In the genomic region with DNA sequence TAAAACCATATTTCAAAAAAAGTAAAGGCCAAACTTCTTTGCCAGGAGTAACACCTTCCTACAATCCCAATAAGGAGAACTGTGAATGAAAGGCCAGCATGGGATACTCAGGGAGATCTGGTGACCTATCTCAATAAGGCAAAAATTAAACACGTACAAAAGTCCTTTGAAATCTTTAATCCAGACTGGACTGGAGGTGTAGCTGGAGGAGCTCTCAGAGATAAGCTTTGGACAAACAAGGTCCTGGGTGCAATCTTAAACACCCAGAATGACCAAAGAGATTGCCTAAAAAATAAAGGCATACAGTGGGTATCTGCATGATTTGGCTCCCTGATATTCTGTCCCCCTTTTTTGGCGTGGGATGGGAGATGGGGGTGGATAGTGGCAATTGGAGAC, we compare ENCODE assay signal across 9 mouse cellular contexts. TPM values are rescaled to one million over a fixed set of nuclear protein-coding genes. Genes with fewer than 3 reads are reported as not detected.
DNase-seq lines count a peak whose midpoint lies in the region; ATAC-seq and TF ChIP-seq lines count a peak whose summit lies in the region.
"Had no signal": no experiment of that assay in that cellular context is flagged by ENCODE, and none has a peak within 500 bp of the region (broad histone marks: within the 10 kb centered on the region; RNA-seq: fewer than 3 reads in every experiment).

No protein-coding gene starts in this region.

- no peak for DNase-seq in retina, postnatal 1 day
- no peak for DNase-seq in gastrocnemius, postnatal 36 days
- DNase-seq: lung, postnatal 4 days had no signal

- intact Hi-C loops in gastrocnemius, postnatal 36 days (cut with DNase I), result loop anchor here (5.0 kb wide), 1 partner anchor 41 kb away; the partner anchor contains the start of gene Ttpal

- H3K4me2 ChIP-seq in limb, embryonic 12.5 days, result peak overlapping the region; percentile 63

- 81% methylated on average over 2 of the region's 2 CpGs for WGBS in limb, embryonic 12.5 days
- 6% methylated on average over 2 of the region's 2 CpGs for WGBS in small intestine, adult 2 months

- H3K4me3 ChIP-seq in megakaryocyte, embryonic 14.5 days (replicated peaks), result peak overlapping the region; percentile 94
- H3K4me3 ChIP-seq in limb, embryonic 12.5 days (replicated peaks), result peak overlapping the region; percentile 92
- peak overlapping the region; percentile 64; the same call in 1 of the 2 replicates for H3K4me3 ChIP-seq in small intestine, adult 2 months (ENCODE audit: low read depth, low read length)

- H3K9me3 ChIP-seq in megakaryocyte, embryonic 14.5 days, result no peaks in the 10 kb centered on the region
- H3K9me3 ChIP-seq in limb, embryonic 12.5 days, result no peaks in the 10 kb centered on the region

- TF ChIP-seq CTCF in small intestine, adult 2 months (IDR thresholded peaks at IDR 0.05; ENCODE audit: extremely low read depth, insufficient read length, insufficient replicate concordance, low read depth, low read length), result no peak

- peaks cover 28% of the 10 kb centered on the region for H3K36me3 ChIP-seq in megakaryocyte, embryonic 14.5 days (replicated peaks; ENCODE audit: low read length)
- peaks cover 13% of the 10 kb centered on the region; the same call in 1 of the 2 replicates for H3K36me3 ChIP-seq in limb, embryonic 12.5 days
- peaks cover 26% of the 10 kb centered on the region for H3K36me3 ChIP-seq in small intestine, adult 2 months (ENCODE audit: control insufficient read depth, insufficient read depth, low read length)

- TF ChIP-seq POLR2A in small intestine, adult 2 months (IDR thresholded peaks at IDR 0.05; ENCODE audit: low read depth, low read length), result no peak

- no peak for ATAC-seq in megakaryocyte, adult 5-6 weeks (ENCODE audit: poor library complexity, severe bottlenecking)
- peak; percentile 16; the same call in 1 of the 2 replicates for ATAC-seq in erythroid progenitor cell, adult 5-6 weeks (replicated peaks; ENCODE audit: low FRiP score, poor library complexity, severe bottlenecking)
- ATAC-seq in limb, embryonic 12.5 days (ENCODE audit: insufficient number of reproducible peaks, insufficient read depth, low FRiP score, low TSS enrichment, low read depth), result no peak
- no peak for ATAC-seq in activated CD4-positive, CD25-positive, alpha-beta regulatory T cell, adult 4 months

- peaks cover 60% of the 10 kb centered on the region for H3K4me1 ChIP-seq in megakaryocyte, embryonic 14.5 days
- H3K4me1 ChIP-seq in limb, embryonic 12.5 days (replicated peaks), result peaks cover 16% of the 10 kb centered on the region
- H3K4me1 ChIP-seq in small intestine, adult 2 months (ENCODE audit: control insufficient read depth, insufficient read depth, insufficient read length, low read length), result peaks cover 15% of the 10 kb centered on the region; the same call in 1 of the 2 replicates

- H3K27ac ChIP-seq in limb, embryonic 12.5 days, result no peak overlapping the region
- peak overlapping the region; percentile 100 for H3K27ac ChIP-seq in small intestine, adult 2 months (ENCODE audit: insufficient read depth, low read depth, low read length)

- H3K9ac ChIP-seq in limb, embryonic 12.5 days (replicated peaks), result 0 out of 2 replicates have a peak overlapping the region, but pooled peaks have one; percentile 90

- no peaks in the 10 kb centered on the region for H3K27me3 ChIP-seq in megakaryocyte, embryonic 14.5 days (replicated peaks)
- H3K27me3 ChIP-seq in limb, embryonic 12.5 days, result no peaks in the 10 kb centered on the region
- H3K27me3 ChIP-seq in small intestine, adult 2 months (ENCODE audit: control insufficient read depth, insufficient read depth, low read length), result no peaks in the 10 kb centered on the region

RNA-seq across cellular contexts. Expression of gene Serinc3, which starts 1.4 kb away (rescaled TPM):
- polyA plus RNA-seq in megakaryocyte, embryonic 14.5 days (2012; ENCODE audit: insufficient read depth, low replicate concordance), result 8.6 and 31.2 TPM in 2 replicates
- 797 and 809 TPM in 2 replicates for total RNA-seq in megakaryocyte, adult 5-6 weeks (2015)
- total RNA-seq in megakaryocyte, adult 5-6 weeks (2017), result 623 and 641 TPM in 2 replicates
- total RNA-seq in erythroid progenitor cell, adult 5-6 weeks (2015; ENCODE audit: low replicate concordance), result 1,699 and 1,907 TPM in 2 replicates
- 1,512 and 2,069 TPM in 2 replicates for total RNA-seq in erythroid progenitor cell, adult 5-6 weeks (2017; ENCODE audit: low replicate concordance)
- 25.4 and 29.0 TPM in 2 replicates for polyA plus RNA-seq in limb, embryonic 12.5 days (2016; fragmentation: Nextera tagmentation; extraction: Ambion mirVana)
- polyA plus RNA-seq in small intestine, adult 2 months (2012; rRNA removed), result 121 and 262 TPM in 2 replicates
- polyA plus RNA-seq in activated CD4-positive, CD25-positive, alpha-beta regulatory T cell, adult 4 months (2017; shearing (Covaris generic)), result 100 to 1,000 TPM; 149 to 159 TPM
- 100 to 1,000 TPM; 101 to 136 TPM for total RNA-seq in gastrocnemius, postnatal 36 days (2021)

RNA-seq across cellular contexts. Expression of gene Pkig, which starts 14.6 kb away (rescaled TPM):
- polyA plus RNA-seq in megakaryocyte, embryonic 14.5 days (2012; ENCODE audit: insufficient read depth, low replicate concordance), result 348 and 581 TPM in 2 replicates
- 47.7 and 50.9 TPM in 2 replicates for total RNA-seq in megakaryocyte, adult 5-6 weeks (2015)
- 36.8 and 55.2 TPM in 2 replicates for total RNA-seq in megakaryocyte, adult 5-6 weeks (2017)
- 93.5 and 103 TPM in 2 replicates for total RNA-seq in erythroid progenitor cell, adult 5-6 weeks (2015; ENCODE audit: low replicate concordance)
- total RNA-seq in erythroid progenitor cell, adult 5-6 weeks (2017; ENCODE audit: low replicate concordance), result 86.6 and 90.7 TPM in 2 replicates
- polyA plus RNA-seq in limb, embryonic 12.5 days (2016; fragmentation: Nextera tagmentation; extraction: Ambion mirVana), result 133 and 135 TPM in 2 replicates
- polyA plus RNA-seq in small intestine, adult 2 months (2012; rRNA removed), result 82.0 and 143 TPM in 2 replicates
- polyA plus RNA-seq in activated CD4-positive, CD25-positive, alpha-beta regulatory T cell, adult 4 months (2017; shearing (Covaris generic)), result 1 to 10 TPM; 4.2 to 6.4 TPM
- 10 to 100 TPM; 80.1 to 98.9 TPM for total RNA-seq in gastrocnemius, postnatal 36 days (2021)

RNA-seq across cellular contexts. Expression of gene Ttpal, which starts 41.5 kb away (rescaled TPM):
- polyA plus RNA-seq in megakaryocyte, embryonic 14.5 days (2012; ENCODE audit: insufficient read depth, low replicate concordance), result 5.6 and 12.6 TPM in 2 replicates
- total RNA-seq in megakaryocyte, adult 5-6 weeks (2015), result 12.6 and 16.6 TPM in 2 replicates
- 8.8 and 14.4 TPM in 2 replicates for total RNA-seq in megakaryocyte, adult 5-6 weeks (2017)
- 10.8 and 10.9 TPM in 2 replicates for total RNA-seq in erythroid progenitor cell, adult 5-6 weeks (2015; ENCODE audit: low replicate concordance)
- total RNA-seq in erythroid progenitor cell, adult 5-6 weeks (2017; ENCODE audit: low replicate concordance), result 6.4 and 6.8 TPM in 2 replicates
- 47.5 and 48.6 TPM in 2 replicates for polyA plus RNA-seq in limb, embryonic 12.5 days (2016; fragmentation: Nextera tagmentation; extraction: Ambion mirVana)
- 8.3 and 16.0 TPM in 2 replicates for polyA plus RNA-seq in small intestine, adult 2 months (2012; rRNA removed)
- 10 to 100 TPM; 36.9 to 37.6 TPM for polyA plus RNA-seq in activated CD4-positive, CD25-positive, alpha-beta regulatory T cell, adult 4 months (2017; shearing (Covaris generic))
- total RNA-seq in gastrocnemius, postnatal 36 days (2021), result 1 to 10 TPM; 4.3 to 4.8 TPM

Comparison
In these comparisons a context has a peak if more than half of its experiments do, and no peak if none do; other contexts are left out.
1. RNA of gene Pkig, which starts 14.6 kb away (polyA plus RNA-seq): 348 to 581 TPM in megakaryocyte, embryonic 14.5 days, 82.0 to 143 TPM in small intestine, adult 2 months and 133 to 135 TPM in limb, embryonic 12.5 days; 4.2 to 6.4 TPM in activated CD4-positive, CD25-positive, alpha-beta regulatory T cell, adult 4 months; every median in the first group is over 10 times any median in the second.
2. Peak in every context shown above with its lines, with median percentiles within 50 percentile points of each other: H3K4me3 ChIP-seq.